Mouse (Mus musculus): ENCODE data around the gene Tfcp2. TPM values are rescaled to one million over a fixed set of nuclear protein-coding genes. Genes with fewer than 3 reads are reported as not detected.
"Not testable (repeated sequence)": the region's sequence is repeated elsewhere in the genome, so short reads cannot be mapped to it uniquely, and the experiment has no call there.

Gene Tfcp2
- total RNA-seq, 2 experiments from 2014 or later: 26.9 to 33.4 TPM

GRCm38 (mm10) chr15:100556378-100556777, 4.6 kb upstream of the Tfcp2 start:
- DNase-seq: no peak

DNA sequence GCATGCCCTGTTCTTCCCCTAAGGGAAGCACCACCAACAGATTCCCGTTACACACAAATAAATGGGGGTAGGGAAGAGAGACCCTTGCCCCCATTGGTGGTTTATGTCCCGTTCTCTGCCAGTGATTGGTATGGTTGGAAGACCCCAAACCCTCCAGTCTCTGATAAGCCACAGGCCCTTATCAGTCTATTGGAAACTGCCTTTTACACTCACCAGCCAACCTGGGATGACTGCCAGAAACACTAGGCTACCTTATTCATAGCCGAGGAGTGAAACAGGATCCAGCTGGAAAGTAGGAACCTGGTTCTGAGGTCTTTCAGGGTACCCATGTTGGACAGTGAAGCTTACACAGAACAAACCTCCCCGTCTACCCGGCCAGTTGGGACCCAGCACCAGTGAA, 4.2 kb upstream of the Tfcp2 start:
- no peak for DNase-seq

GRCm38 (mm10) chr15:100550280-100550679, 1.5 kb downstream of the Tfcp2 start:
- no peak for DNase-seq

GRCm38 (mm10) chr15:100543651-100544030, 8.2 kb downstream of the Tfcp2 start:
- DNase-seq: not testable (repeated sequence)

DNA sequence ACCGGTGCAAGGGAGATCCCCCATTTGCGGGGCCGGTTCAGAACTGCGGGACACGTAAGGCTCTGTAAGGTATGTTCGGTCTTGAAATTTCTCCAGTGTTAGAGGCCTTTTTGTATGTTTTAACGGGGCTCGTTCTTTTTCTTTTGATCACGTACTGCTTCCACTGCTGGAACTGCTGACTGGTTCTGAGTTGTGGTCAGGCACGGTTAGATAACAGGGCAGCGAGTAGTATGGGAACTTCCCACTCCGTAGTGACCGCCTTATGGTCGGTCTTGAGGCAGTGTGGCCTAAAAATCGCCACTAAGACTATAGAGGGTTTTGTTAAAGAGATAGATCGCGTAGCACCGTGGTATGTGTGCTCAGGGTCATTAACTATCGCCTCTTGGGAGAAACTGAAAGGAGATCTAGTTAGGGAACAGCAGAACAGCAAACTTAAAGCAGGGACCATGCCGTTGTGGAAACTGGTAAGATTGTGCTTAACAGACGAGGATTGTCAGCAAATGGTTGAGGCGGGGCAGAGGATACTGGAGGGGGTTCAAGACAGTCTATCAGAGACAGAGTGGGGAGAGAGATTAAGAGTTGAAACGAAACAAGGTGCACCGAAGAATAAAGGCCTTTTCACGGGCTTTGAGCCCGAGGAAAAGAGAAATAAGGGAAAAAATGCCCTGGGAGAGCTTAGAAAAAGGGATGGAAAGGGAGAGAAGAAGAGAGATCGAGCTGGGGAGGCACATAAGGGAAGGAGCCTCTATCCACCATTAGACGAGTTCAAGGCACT, 8.7 kb downstream of the Tfcp2 start:
- not testable (repeated sequence) for DNase-seq

GRCm38 (mm10) chr15:100541426-100541825, 10.4 kb downstream of the Tfcp2 start:
- no peak for DNase-seq

GRCm38 (mm10) chr15:100541001-100541400, 10.8 kb downstream of the Tfcp2 start:
- not testable (repeated sequence) for DNase-seq

GRCm38 (mm10) chr15:100539411-100539810, 12.4 kb downstream of the Tfcp2 start:
- DNase-seq: no peak

- DNase-seq: no peak
Observed at GRCm38 (mm10) chr15:100537913-100538312, 13.9 kb downstream of the Tfcp2 start.

DNA sequence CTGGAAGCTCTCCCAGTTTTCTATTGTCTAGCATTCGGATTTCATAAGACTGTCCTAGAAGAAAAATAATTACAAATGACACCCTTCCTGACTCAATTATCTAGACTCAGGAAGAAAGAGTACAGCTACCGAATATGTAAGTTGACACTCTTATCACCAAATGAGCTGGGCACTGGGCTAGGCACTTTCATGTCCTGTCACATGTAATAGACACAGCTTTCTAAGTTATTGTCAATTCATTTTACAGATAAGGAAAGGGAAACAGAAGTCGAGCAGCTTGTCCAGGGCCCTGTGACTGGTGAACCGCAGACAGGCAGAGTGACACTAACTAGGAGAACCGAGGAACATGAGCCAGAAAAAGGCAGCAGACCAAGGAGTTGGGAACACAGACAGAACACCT, 23.9 kb downstream of the Tfcp2 start:
- no peak for DNase-seq

DNA sequence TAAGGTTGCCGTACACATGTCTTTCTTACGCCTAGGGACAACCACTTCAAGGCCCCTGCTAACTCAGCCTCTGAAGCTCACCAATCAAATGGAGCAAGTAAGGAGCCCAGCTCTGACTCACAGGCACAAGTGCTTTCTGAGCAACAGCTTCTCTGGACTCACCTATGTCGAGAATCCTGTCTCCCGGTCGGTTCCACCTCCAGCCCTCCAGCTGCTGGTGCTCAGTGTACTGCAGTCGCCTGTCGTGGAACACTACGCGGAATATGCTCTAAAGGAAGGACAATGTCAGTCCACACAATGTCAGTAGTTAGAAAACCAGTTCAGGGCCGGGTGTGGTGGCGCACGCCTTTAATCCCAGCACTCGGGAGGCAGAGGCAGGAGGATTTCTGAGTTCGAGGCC, 26.4 kb downstream of the Tfcp2 start:
- no peak for DNase-seq

- no peak for DNase-seq
Observed at GRCm38 (mm10) chr15:100520306-100520705, 31.5 kb downstream of the Tfcp2 start.

GRCm38 (mm10) chr15:100515121-100515520, 36.7 kb downstream of the Tfcp2 start:
- DNase-seq: no peak

GRCm38 (mm10) chr15:100513387-100513786, 38.4 kb downstream of the Tfcp2 start:
- no peak for DNase-seq

GRCm38 (mm10) chr15:100510072-100510471, 41.7 kb downstream of the Tfcp2 start:
- no peak for DNase-seq

DNA sequence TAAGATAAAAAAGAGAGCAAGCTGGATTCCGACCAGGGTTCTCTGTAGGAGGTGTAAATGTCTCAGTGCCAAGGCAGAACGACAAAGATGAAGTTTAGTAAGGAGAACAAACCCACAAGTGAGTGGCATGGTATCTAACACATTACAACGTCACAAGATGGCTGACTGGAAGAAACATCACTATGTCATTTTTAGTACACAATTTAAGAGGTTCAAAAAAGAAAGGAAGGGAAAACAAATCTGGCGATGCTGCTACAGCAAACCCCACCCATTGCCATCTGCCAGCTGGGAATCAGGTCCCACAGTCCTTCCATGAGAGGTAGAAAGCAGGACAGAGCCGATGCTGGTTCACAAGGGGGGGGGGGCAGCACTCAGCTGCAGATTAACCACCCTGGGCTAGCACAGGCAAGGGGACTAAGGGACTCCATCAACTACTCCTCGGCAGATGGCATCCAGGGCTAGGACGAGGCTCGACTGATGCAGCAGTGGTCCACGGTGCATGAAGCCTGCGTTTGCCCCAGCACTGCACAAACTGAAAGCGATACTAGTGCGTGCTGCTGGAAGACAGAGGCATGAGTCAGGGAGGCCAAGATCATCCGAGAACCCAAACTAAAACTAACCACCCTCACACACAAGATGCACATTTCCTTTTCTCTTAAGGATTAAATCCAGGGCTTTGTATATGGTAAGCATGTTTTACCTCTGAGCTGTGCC, 43.2 kb downstream of the Tfcp2 start:
- no peak for DNase-seq

DNA sequence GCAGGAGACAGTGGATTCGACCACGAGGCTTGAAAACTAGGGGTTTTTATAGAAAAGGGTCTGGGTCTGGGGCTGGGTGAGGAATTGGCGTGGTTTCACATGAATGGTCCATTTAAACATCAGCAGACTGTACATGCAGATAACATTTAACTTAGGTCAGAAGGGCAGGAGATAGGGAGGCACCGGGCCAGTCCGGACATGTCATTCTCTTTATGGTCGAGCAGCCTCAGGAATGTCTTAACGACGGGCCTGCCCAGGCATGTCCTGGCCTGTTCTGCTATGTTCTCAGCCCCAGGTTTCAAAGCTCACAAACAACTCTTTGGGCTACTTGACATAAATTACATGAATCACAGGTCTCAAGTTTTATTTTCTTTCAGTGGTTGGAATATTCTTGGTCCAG, 52.3 kb downstream of the Tfcp2 start:
- DNase-seq: not testable (repeated sequence)

DNA sequence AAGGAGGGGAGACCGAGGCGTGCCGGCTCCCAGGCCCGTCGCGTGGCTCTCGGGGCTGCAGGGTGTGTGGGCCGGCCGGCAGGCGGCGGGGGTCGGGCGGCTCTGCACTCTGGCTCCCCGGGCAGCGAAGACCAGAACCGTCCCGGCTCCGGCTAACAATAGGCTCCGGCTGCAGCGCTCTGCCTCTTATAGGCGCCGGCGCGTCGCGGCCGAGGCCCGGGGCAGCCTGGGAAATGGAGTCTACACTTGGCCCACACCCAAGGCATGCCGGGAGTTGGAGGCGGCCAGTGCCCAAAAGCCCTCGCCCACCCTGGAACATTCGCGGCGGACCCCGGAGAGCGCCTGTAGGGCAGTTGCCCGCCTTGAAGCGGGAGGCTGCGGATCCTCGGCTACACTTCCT, 56.7 kb downstream of the Tfcp2 start, which contains the start of gene Csrnp2:
TSS of gene Csrnp2 (minus strand) at position 387 of the 400 bp plus-strand sequence.
- DNase-seq: peak; percentile 95

- DNase-seq: peak in 1 of 2 experiments; percentile 46
Observed at GRCm38 (mm10) chr15:100494647-100495046, 57.2 kb downstream of the Tfcp2 start.

GRCm38 (mm10) chr15:100491966-100492365, 59.8 kb downstream of the Tfcp2 start:
- no peak for DNase-seq

- no peak for DNase-seq
Observed at GRCm38 (mm10) chr15:100489263-100489662, 62.5 kb downstream of the Tfcp2 start.

GRCm38 (mm10) chr15:100488297-100488696, 63.5 kb downstream of the Tfcp2 start:
- not testable (repeated sequence) for DNase-seq

DNA sequence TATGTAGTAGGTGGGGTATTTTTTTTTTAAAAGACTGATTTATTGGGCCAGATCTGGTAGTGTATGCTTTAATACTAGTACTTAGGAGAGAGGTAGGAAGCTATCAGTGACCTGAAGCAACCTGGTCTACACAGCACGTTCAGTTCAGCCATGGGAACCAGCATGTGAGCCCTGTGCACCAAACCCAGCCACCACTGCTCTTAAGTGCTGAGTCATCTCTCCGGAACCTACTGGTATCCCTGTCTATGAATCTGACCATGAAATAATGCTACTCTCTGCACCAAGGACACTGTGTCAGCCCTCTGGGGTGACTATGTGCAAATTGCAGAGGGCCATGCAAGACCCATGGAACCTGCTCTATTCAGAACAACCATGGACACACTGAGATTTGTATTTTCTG, 64.8 kb downstream of the Tfcp2 start:
- DNase-seq: no peak

- DNase-seq: no peak
Observed at GRCm38 (mm10) chr15:100486450-100486849, 65.4 kb downstream of the Tfcp2 start.
